Mouse (Mus musculus) MEL (cell line): ENCODE results near the gene Ric8b. TPM values are rescaled to one million over a fixed set of nuclear protein-coding genes. Genes with fewer than 3 reads are reported as not detected.

Source experiments
- DNase-seq: peaks from one replicate; pipeline ENCODE4 v3.0.0; 2011; ENCODE audit warnings: low read depth, low spot score
- H3K27ac ChIP-seq: 2 replicates; pipeline ENCODE4 v1.5.1; 2012; ENCODE audit warnings: low read depth, mild to moderate bottlenecking, control low read depth, low read length, moderate library complexity; ENCODE audit not compliant: control insufficient read depth
- H3K27me3 ChIP-seq, 2 experiments: fragments of 150-350 bp in 1 of 2; sonication (generic) in 1 of 2; 2 replicates each; pipeline ENCODE4 v1.6.1; 2012; ENCODE audit warnings: low read length in 2 of 2, mild to moderate bottlenecking in 2 of 2, improper control_type of control experiment in 1 of 2, moderate library complexity in 1 of 2; ENCODE audit not compliant: insufficient read depth in 2 of 2, control insufficient read depth in 1 of 2
- H3K36me3 ChIP-seq, 2 experiments: 2 replicates each; pipeline ENCODE4 v1.6.1; 2012 to 2014; ENCODE audit warnings: low read length in 2 of 2, improper control_type of control experiment in 1 of 2, inconsistent platforms in 1 of 2, mild to moderate bottlenecking in 1 of 2; ENCODE audit not compliant: insufficient read depth in 2 of 2, control insufficient read depth in 1 of 2
- H3K4me1 ChIP-seq, 2 experiments: fragments of 150-350 bp in 1 of 2; sonication (generic) in 1 of 2; 2 replicates each; pipeline ENCODE4 v1.6.1; 2012; ENCODE audit warnings: low read length in 2 of 2, improper control_type of control experiment in 1 of 2, mild to moderate bottlenecking in 1 of 2; ENCODE audit not compliant: insufficient read depth in 2 of 2, control insufficient read depth in 1 of 2
- H3K4me3 ChIP-seq, 2 experiments: fragments of 150-350 bp in 1 of 2; sonication (generic) in 1 of 2; 2 replicates each; pipeline ENCODE4 v1.5.1; 2012; ENCODE audit warnings: low read depth in 2 of 2, low read length in 2 of 2, mild to moderate bottlenecking in 2 of 2, moderate library complexity in 2 of 2, control low read depth in 1 of 2, improper control_type of control experiment in 1 of 2; ENCODE audit not compliant: control insufficient read depth in 1 of 2, insufficient read depth in 1 of 2
- H3K79me2 ChIP-seq: 2 replicates; pipeline ENCODE4 v1.6.1; 2012; ENCODE audit warnings: mild to moderate bottlenecking, low read length, moderate library complexity; ENCODE audit not compliant: control insufficient read depth, poor library complexity, insufficient read depth
- H3K9ac ChIP-seq: 2 replicates; pipeline ENCODE4 v1.6.1; 2012; ENCODE audit warnings: low read depth, mild to moderate bottlenecking, control low read depth, low read length, moderate library complexity; ENCODE audit not compliant: control insufficient read depth, poor library complexity, severe bottlenecking
- H3K9me3 ChIP-seq: fragments of 150-350 bp; sonication (generic); replicated peaks from 2 replicates; pipeline ENCODE4 v1.6.1; 2012; ENCODE audit warnings: mild to moderate bottlenecking, low read length, improper control_type of control experiment, moderate library complexity; ENCODE audit not compliant: insufficient read depth
- CTCF ChIP-seq, 3 experiments: IDR thresholded peaks in 2 of 3; conservative IDR thresholded peaks in 1 of 3; 2 replicates each; pipeline ENCODE4 v1.5.1; 2011 to 2012; ENCODE audit warnings: low read length in 3 of 3, low read depth in 2 of 3, mild to moderate bottlenecking in 2 of 3, improper control_type of control experiment in 1 of 3, inconsistent platforms in 1 of 3, mixed read lengths in 1 of 3, moderate library complexity in 1 of 3; ENCODE audit not compliant: control insufficient read depth in 1 of 3, insufficient read depth in 1 of 3, poor library complexity in 1 of 3, severe bottlenecking in 1 of 3
- E2F4 ChIP-seq: IDR thresholded peaks from 2 replicates; pipeline ENCODE4 v1.6.1; 2011; ENCODE audit warnings: low read depth, low read length, improper control_type of control experiment, borderline replicate concordance
- EP300 ChIP-seq, 2 experiments: IDR thresholded peaks; 2 replicates each; pipeline ENCODE4 v1.6.1; 2011; ENCODE audit warnings: improper control_type of control experiment in 2 of 2, low read length in 2 of 2, low read depth in 1 of 2, mild to moderate bottlenecking in 1 of 2
- HCFC1 ChIP-seq: IDR thresholded peaks from 2 replicates; pipeline ENCODE4 v1.6.1; 2012; ENCODE audit warnings: low read depth, mild to moderate bottlenecking, inconsistent platforms, low read length, improper control_type of control experiment, moderate library complexity
- JUND ChIP-seq: IDR thresholded peaks from 2 replicates; pipeline ENCODE4 v1.6.1; 2011; ENCODE audit warnings: low read depth, mild to moderate bottlenecking, improper control_type of control experiment, low read length
- KAT2A ChIP-seq: conservative IDR thresholded peaks from 2 replicates; pipeline ENCODE4 v1.6.1; 2012; ENCODE audit warnings: low read depth, low read length, improper control_type of control experiment, inconsistent platforms
- MAFK ChIP-seq: IDR thresholded peaks from 2 replicates; pipeline ENCODE4 v1.6.1; 2011; ENCODE audit warnings: low read depth, mild to moderate bottlenecking, low read length, improper control_type of control experiment, borderline replicate concordance
- MXI1 ChIP-seq: IDR thresholded peaks from 2 replicates; pipeline ENCODE4 v1.6.1; 2011; ENCODE audit warnings: mild to moderate bottlenecking, low read depth, low read length, improper control_type of control experiment
- MYC ChIP-seq: IDR thresholded peaks from 2 replicates; pipeline ENCODE4 v1.6.1; 2011; ENCODE audit warnings: low read depth, mild to moderate bottlenecking, low read length, improper control_type of control experiment, moderate library complexity
- POLR2A ChIP-seq, 2 experiments: IDR thresholded peaks; 2 replicates each; pipeline ENCODE4 v1.6.1; 2011 to 2012; ENCODE audit warnings: low read length in 2 of 2, mild to moderate bottlenecking in 2 of 2, control low read depth in 1 of 2, improper control_type of control experiment in 1 of 2, low read depth in 1 of 2, moderate library complexity in 1 of 2; ENCODE audit not compliant: control insufficient read depth in 1 of 2, insufficient read depth in 1 of 2, poor library complexity in 1 of 2
- POLR2AphosphoS2 ChIP-seq: IDR thresholded peaks from 2 replicates; pipeline ENCODE4 v1.6.1; 2011; ENCODE audit warnings: low read length, improper control_type of control experiment
- POLR2AphosphoS5 ChIP-seq: IDR thresholded peaks from 2 replicates; pipeline ENCODE4 v1.6.1; 2012; ENCODE audit warnings: low read depth, borderline replicate concordance, mild to moderate bottlenecking, inconsistent platforms, low read length, moderate library complexity, mixed read lengths
- SIN3A ChIP-seq: IDR thresholded peaks from 2 replicates; pipeline ENCODE4 v1.6.1; 2012; ENCODE audit warnings: low read length, improper control_type of control experiment, inconsistent platforms
- SMC3 ChIP-seq: IDR thresholded peaks from 2 replicates; pipeline ENCODE4 v1.6.1; 2011; ENCODE audit warnings: low read depth, low read length, improper control_type of control experiment
- TAL1 ChIP-seq: IDR thresholded peaks from 2 replicates; pipeline ENCODE4 v1.6.1; 2012; ENCODE audit warnings: mild to moderate bottlenecking, inconsistent platforms, low read length, moderate library complexity, mixed read lengths
- ZC3H11A ChIP-seq: IDR thresholded peaks from 2 replicates; pipeline ENCODE4 v1.6.1; 2012; ENCODE audit warnings: low read depth, mild to moderate bottlenecking, inconsistent platforms, low read length, improper control_type of control experiment
- ZMIZ1 ChIP-seq: IDR thresholded peaks from 2 replicates; pipeline ENCODE4 v1.6.1; 2012; ENCODE audit warnings: low read depth, mild to moderate bottlenecking, inconsistent platforms, low read length, improper control_type of control experiment, moderate library complexity
- ZNF384 ChIP-seq: IDR thresholded peaks from 2 replicates; pipeline ENCODE4 v1.6.1; 2012; ENCODE audit warnings: low read depth, mild to moderate bottlenecking, inconsistent platforms, low read length, improper control_type of control experiment
- polyA plus RNA-seq, 2 experiments: library from polyadenylated mRNA; stranded (reverse) in 1 of 2; unstranded in 1 of 2; fragments of >175 nt in 1 of 2; fragments of >200 nt in 1 of 2; gene quantifications; 2 replicates each; pipeline versions ENCODE4 v1.2.1 to v1.2.4; 2012; ENCODE audit warnings: low replicate concordance in 2 of 2, low read depth in 1 of 2; ENCODE audit not compliant: insufficient read length in 2 of 2, insufficient read depth in 1 of 2, missing spikeins in 1 of 2
- total RNA-seq: library from RNA; depleted of rRNA; stranded (reverse); fragments of 300-350 nt; gene quantifications from 2 replicates; pipeline ENCODE4 v1.2.3, GENCODE M21; 2012

Ric8b gene
- total and polyA plus RNA-seq, 3 experiments, result 6.3 to 8.6 TPM; not detected in 1

DNA sequence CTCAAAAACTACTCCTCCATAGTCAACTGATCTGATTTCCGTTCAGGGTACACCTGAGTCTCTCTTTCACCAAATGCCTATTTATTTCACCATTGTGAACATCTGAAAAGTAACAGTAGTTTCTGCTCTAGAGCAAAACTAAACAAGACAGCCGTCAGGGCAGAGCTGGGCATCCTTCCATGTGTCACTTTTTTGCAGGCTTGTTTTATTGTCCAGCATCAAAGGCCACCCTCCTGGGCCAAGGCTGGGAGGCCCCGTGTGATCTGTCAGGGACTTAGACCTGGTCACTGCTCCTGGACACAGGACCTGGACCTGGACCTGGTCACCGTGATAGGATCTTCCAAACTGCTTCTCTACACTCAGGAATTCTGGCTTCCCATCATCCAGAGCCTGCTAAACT is 45.5 kb upstream of the Ric8b start:
- no peak for TF ChIP-seq ZNF384
- TF ChIP-seq, all 39 proteins: peak for 0
- Histone ChIP-seq H3K27ac (no peak overlapping the region), H3K9me3 (no peaks in the 10 kb centered on the region), H3K36me3 (no peaks in the 10 kb centered on the region), H3K79me2 (no peaks in the 10 kb centered on the region), H3K4me1 (no peaks in the 10 kb centered on the region), H3K27me3 (peaks cover 0 to 2% of the 10 kb centered on the region in 2 experiments; a peak in 1 of 4 replicates), H3K4me3 (no peak overlapping the region), H3K9ac (no peak overlapping the region)
- DNase-seq, result no peak

GRCm38 (mm10) chr10:84879823-84880571 is 37.4 kb upstream of the Ric8b start:
- Histone ChIP-seq H3K36me3 (no peaks in the 10 kb centered on the region), H3K9me3 (no peaks in the 10 kb centered on the region), H3K4me3 (no peak overlapping the region), H3K4me1 (no peaks in the 10 kb centered on the region), H3K79me2 (no peaks in the 10 kb centered on the region), H3K27ac (no peak overlapping the region), H3K27me3 (peaks cover 0 to 2% of the 10 kb centered on the region in 2 experiments; a peak in 1 of 4 replicates), H3K9ac (no peak overlapping the region)
- TF ChIP-seq SMC3 (no peak), SIN3A (no peak), KAT2A (no peak), MYC (no peak), JUND (no peak), POLR2A (IDR thresholded peaks at IDR 0.05; ENCODE audit: control insufficient read depth in 1 of 2, insufficient read depth in 1 of 2, low read depth in 1 of 2, low read length in 2 of 2, poor library complexity in 1 of 2) (no peak), POLR2AphosphoS5 (no peak), EP300 (IDR thresholded peaks at IDR 0.05; ENCODE audit: low read depth in 1 of 2, low read length in 2 of 2) (no peak), POLR2AphosphoS2 (no peak), TAL1 (no peak), CTCF (IDR thresholded peaks at IDR 0.05 in 2 of 3, conservative IDR thresholded peaks at IDR 0.05 in 1 of 3; ENCODE audit: control insufficient read depth in 1 of 3, insufficient read depth in 1 of 3, low read depth in 2 of 3, low read length in 3 of 3, poor library complexity in 1 of 3, severe bottlenecking in 1 of 3) (no peak), ZNF384 (no peak), MXI1 (no peak), HCFC1 (no peak), E2F4 (no peak), ZMIZ1 (no peak), MAFK (no peak), ZC3H11A (no peak)
- DNase-seq, result no peak
